Mouse (Mus musculus): Measurements from ENCODE around the gene Tsc22d2.

Gene Tsc22d2

GRCm38 (mm10) chr3:58414234-58414938 lies at the start of gene Tsc22d2:
TSS of gene Tsc22d2 (plus strand) at chr3:58414715.
- DNase-seq (ENCODE audit: extremely low spot score, low spot score) = peak; percentile 97

GRCm38 (mm10) chr3:58366756-58367155 lies 47.8 kb upstream of the Tsc22d2 start:
- DNase-seq (ENCODE audit: extremely low spot score, low spot score) = no peak

GRCm38 (mm10) chr3:58370811-58371210 lies 43.7 kb upstream of the Tsc22d2 start:
- DNase-seq (ENCODE audit: extremely low spot score, low spot score) = no peak

- DNase-seq (ENCODE audit: extremely low spot score, low spot score) = peak; percentile 33
These were observed 42.2 kb upstream of the Tsc22d2 start for GRCm38 (mm10) chr3:58372066-58372904.

GRCm38 (mm10) chr3:58372905-58373208 lies 41.7 kb upstream of the Tsc22d2 start:
- DNase-seq (ENCODE audit: extremely low spot score, low spot score) = no peak

GRCm38 (mm10) chr3:58374281-58374680 lies 40.2 kb upstream of the Tsc22d2 start:
- no peak for DNase-seq (ENCODE audit: extremely low spot score, low spot score)

- no peak for DNase-seq (ENCODE audit: extremely low spot score, low spot score)
These were observed 37.8 kb upstream of the Tsc22d2 start for GRCm38 (mm10) chr3:58376713-58377112.

- DNase-seq (ENCODE audit: extremely low spot score, low spot score) = no peak
These were observed 36.9 kb upstream of the Tsc22d2 start for GRCm38 (mm10) chr3:58377589-58378134.

- no peak for DNase-seq (ENCODE audit: extremely low spot score, low spot score)
These were observed 31.8 kb upstream of the Tsc22d2 start for GRCm38 (mm10) chr3:58382676-58383075.

GRCm38 (mm10) chr3:58385060-58385459 lies 29.5 kb upstream of the Tsc22d2 start:
- DNase-seq (ENCODE audit: extremely low spot score, low spot score) = no peak

GRCm38 (mm10) chr3:58388731-58389130 lies 25.8 kb upstream of the Tsc22d2 start:
- DNase-seq (ENCODE audit: extremely low spot score, low spot score) = no peak

GRCm38 (mm10) chr3:58398541-58398940 lies 16.0 kb upstream of the Tsc22d2 start:
- DNase-seq (ENCODE audit: extremely low spot score, low spot score) = no peak

- no peak for DNase-seq (ENCODE audit: extremely low spot score, low spot score)
These were observed 14.6 kb upstream of the Tsc22d2 start for GRCm38 (mm10) chr3:58399931-58400330.

- no peak for DNase-seq (ENCODE audit: extremely low spot score, low spot score)
These were observed 2.8 kb upstream of the Tsc22d2 start for GRCm38 (mm10) chr3:58411669-58412068.

GRCm38 (mm10) chr3:58413671-58414070 lies 844 bp upstream of the Tsc22d2 start:
- no peak for DNase-seq (ENCODE audit: extremely low spot score, low spot score)

GRCm38 (mm10) chr3:58414986-58415883 lies 720 bp downstream of the Tsc22d2 start:
- DNase-seq (ENCODE audit: extremely low spot score, low spot score) = peak; percentile 70

- DNase-seq (ENCODE audit: extremely low spot score, low spot score) = peak; percentile 86
These were observed 1.6 kb downstream of the Tsc22d2 start for GRCm38 (mm10) chr3:58415884-58416725.

GRCm38 (mm10) chr3:58416726-58417437 lies 2.4 kb downstream of the Tsc22d2 start:
- peak; percentile 79 for DNase-seq (ENCODE audit: extremely low spot score, low spot score)

- no peak for DNase-seq (ENCODE audit: extremely low spot score, low spot score)
These were observed 4.5 kb downstream of the Tsc22d2 start for GRCm38 (mm10) chr3:58418724-58419705.
